Mouse (Mus musculus) forebrain, postnatal 0 days (tissue): Measurements from ENCODE around the gene Pou3f4. TPM values are rescaled to one million over a fixed set of nuclear protein-coding genes. Genes with fewer than 3 reads are reported as not detected.
"Not testable (repeated sequence)": the region's sequence is repeated elsewhere in the genome, so short reads cannot be mapped to it uniquely, and the experiment has no call there.

Source experiments
- ATAC-seq: fragments of 200-750 bp; cut with Nextera tagmentation; 2 replicates; pipeline ENCODE4 v1.8.0; 2017; ENCODE audit warnings: mild to moderate bottlenecking, moderate library complexity
- DNase-seq: peaks from one replicate; pipeline ENCODE4 v3.0.0-alpha.2; 2015
- H3K27ac ChIP-seq: fragments of 300-500 bp; sonication (generic); 2 replicates; pipeline ENCODE4 v1.5.1; 2014; ENCODE audit warnings: low read depth, mild to moderate bottlenecking, antibody characterized with exemption, low read length, moderate library complexity, mixed read lengths
- H3K27me3 ChIP-seq: fragments of 300-500 bp; sonication (generic); 2 replicates; pipeline ENCODE4 v1.6.1; 2014; ENCODE audit warnings: mild to moderate bottlenecking, low read length, mixed read lengths; ENCODE audit not compliant: insufficient read depth
- H3K36me3 ChIP-seq: fragments of 300-500 bp; sonication (generic); 2 replicates; pipeline ENCODE4 v1.6.1; 2014; ENCODE audit warnings: mild to moderate bottlenecking, moderate library complexity; ENCODE audit not compliant: insufficient read depth
- H3K4me1 ChIP-seq: fragments of 300-500 bp; sonication (generic); 2 replicates; pipeline ENCODE4 v1.6.1; 2014; ENCODE audit warnings: antibody characterized with exemption; ENCODE audit not compliant: insufficient read depth
- H3K4me2 ChIP-seq: fragments of 300-500 bp; sonication (generic); 2 replicates; pipeline ENCODE4 v1.6.1; 2014; ENCODE audit warnings: low read depth, mild to moderate bottlenecking, moderate library complexity
- H3K4me3 ChIP-seq: fragments of 300-500 bp; sonication (generic); 2 replicates; pipeline ENCODE4 v1.5.1; 2014; ENCODE audit warnings: low read depth, low read length, mixed read lengths
- H3K9ac ChIP-seq: fragments of 300-500 bp; sonication (generic); 2 replicates; pipeline ENCODE4 v1.6.1; 2014; ENCODE audit warnings: mild to moderate bottlenecking
- H3K9me3 ChIP-seq: fragments of 300-500 bp; sonication (generic); 2 replicates; pipeline ENCODE4 v1.6.1; 2016; ENCODE audit warnings: low read length
- CTCF ChIP-seq: sonication (generic); IDR thresholded peaks from 2 replicates; pipeline ENCODE4 v1.5.1; 2016; ENCODE audit warnings: antibody characterized with exemption, control low read depth, low read depth
- WGBS: fragments of 180-500 bp; shearing (Covaris S2); extraction: QIAGEN DNeasy Blood & Tissue Kit; methylation state at CpG from one replicate; pipeline ENCODE4 v1.1.7; 2014; 5-methylcytosine and 5-hydroxymethylcytosine counted together
- polyA plus RNA-seq: library from polyadenylated mRNA; unstranded; fragments of >200 nt; fragmentation: Nextera tagmentation; extraction: Ambion mirVana; gene quantifications from 2 replicates; pipeline ENCODE4 v1.2.1, GENCODE M21; 2015
- total RNA-seq: library from RNA; depleted of rRNA; stranded (reverse); fragments of >200 nt; gene quantifications from 2 replicates; pipeline ENCODE4 v1.2.3, GENCODE M21; 2014; rRNA removed

Gene Pou3f4
- total RNA-seq (17.9 and 23.1 TPM in 2 replicates), polyA plus RNA-seq (5.1 and 6.6 TPM in 2 replicates)

DNA sequence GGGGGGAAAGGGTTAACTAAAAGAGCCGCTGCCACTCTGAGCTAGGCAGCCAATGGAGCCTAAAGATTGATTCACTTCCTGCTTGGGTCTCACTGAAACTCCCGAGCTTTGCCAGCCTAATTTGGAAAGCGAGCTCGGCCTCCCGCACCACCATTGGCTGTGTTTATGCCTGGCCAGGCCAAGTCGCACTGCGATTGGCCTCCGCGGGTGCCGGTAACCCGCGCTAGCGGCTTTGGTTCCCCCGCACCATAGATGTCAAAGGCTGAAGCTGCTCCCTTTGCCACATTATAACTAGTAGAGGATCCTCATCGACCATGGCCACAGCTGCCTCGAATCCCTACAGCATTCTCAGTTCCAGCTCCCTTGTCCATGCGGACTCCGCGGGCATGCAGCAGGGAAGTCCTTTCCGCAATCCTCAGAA is at the start of gene Pou3f4:
Pou3f4 (plus strand) TSS at position 130 of the 421 bp plus-strand sequence.
- ATAC-seq = peak; percentile 95
- DNase-seq = peak; percentile 90
- WGBS = 21% methylated on average over 20 of the region's 20 CpGs

DNA sequence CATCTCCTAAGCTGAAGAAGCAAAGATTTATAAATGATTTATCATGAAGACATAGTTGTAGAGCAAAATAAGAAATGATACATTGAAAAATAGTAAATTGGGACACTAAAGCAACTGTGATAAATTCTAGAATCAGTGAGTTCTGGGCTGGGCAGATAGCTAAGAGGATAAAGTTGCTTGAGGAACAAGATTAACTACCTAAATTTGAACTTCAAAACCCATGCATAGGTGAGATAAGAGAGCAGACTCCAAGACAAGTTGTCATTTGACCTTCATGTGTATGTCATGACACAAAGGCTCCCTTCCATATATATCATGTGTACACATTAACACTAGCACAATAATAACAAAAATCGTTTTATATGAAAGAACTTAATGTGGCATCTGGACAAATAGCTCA is 48.1 kb upstream of the Pou3f4 start:
- no peak overlapping the region for H3K9ac ChIP-seq
- H3K27ac ChIP-seq = no peak overlapping the region
- H3K27me3 ChIP-seq = no peaks in the 10 kb centered on the region
- ATAC-seq (no peak), DNase-seq (no peak)
- 69% methylated on average over 1 of the region's 1 CpGs for WGBS
- no peak overlapping the region for H3K4me3 ChIP-seq
- TF ChIP-seq CTCF = no peak
- H3K36me3 ChIP-seq = no peaks in the 10 kb centered on the region
- H3K4me2 ChIP-seq = no peak overlapping the region
- no peaks in the 10 kb centered on the region for H3K4me1 ChIP-seq
- no peaks in the 10 kb centered on the region for H3K9me3 ChIP-seq

More for the DNA sequence above, at the start of gene Pou3f4:
- no peaks in the 10 kb centered on the region for H3K9me3 ChIP-seq
- no peaks in the 10 kb centered on the region for H3K4me1 ChIP-seq
- H3K4me2 ChIP-seq = peak within 1 kb of the TSS; percentile 51
- no peak for TF ChIP-seq CTCF
- no peaks in the 10 kb centered on the region for H3K36me3 ChIP-seq
- H3K4me3 ChIP-seq = peak within 1 kb of the TSS; percentile 52
- H3K9ac ChIP-seq = peak within 1 kb of the TSS; percentile 51
- peak within 1 kb of the TSS; percentile 72 for H3K27ac ChIP-seq
- no peaks in the 10 kb centered on the region for H3K27me3 ChIP-seq

DNA sequence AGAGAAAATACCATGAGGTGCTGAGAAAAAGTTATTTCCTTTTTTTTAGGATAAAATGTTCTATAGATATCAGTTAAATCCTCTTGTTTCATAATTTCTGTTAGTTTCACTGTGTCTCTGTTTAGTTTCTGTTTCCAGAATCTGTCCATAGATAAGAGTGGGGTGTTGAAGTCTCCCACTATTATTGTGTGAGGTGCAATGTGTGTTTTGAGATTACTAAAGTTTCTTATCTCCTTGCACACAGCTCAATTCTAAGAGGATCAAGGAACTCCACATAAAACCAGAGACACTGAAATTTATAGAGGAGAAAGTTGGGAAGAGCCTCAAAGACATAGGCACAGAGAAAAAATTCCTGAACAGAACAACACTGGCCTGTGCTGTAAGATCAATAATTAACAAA is 39.3 kb upstream of the Pou3f4 start:
- not testable (repeated sequence) for H3K9ac ChIP-seq, ATAC-seq, H3K9me3 ChIP-seq, H3K4me2 ChIP-seq, DNase-seq, H3K36me3 ChIP-seq, H3K27ac ChIP-seq, H3K27me3 ChIP-seq, H3K4me3 ChIP-seq, H3K4me1 ChIP-seq

DNA sequence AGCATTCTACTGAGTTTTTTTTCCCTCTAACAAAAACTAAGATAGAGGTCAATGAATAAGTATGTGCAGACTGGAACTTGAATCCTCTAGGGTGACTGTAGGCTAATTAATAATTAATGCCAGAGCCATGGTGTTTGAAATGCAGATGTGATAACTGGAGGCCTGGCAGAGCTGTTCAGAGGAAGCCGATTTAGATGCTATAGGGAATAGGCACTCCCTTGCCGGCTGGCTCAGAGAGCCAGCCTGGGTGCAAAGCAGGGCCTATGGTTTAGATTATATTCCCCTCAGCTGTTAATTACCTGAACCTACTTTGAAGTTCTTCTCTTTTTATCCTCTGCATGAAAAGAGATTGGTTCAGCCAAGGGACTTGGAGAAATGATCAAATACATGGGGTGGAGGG is 11.6 kb upstream of the Pou3f4 start:
- Histone ChIP-seq H3K9ac (no peak overlapping the region), H3K4me2 (no peak overlapping the region), H3K36me3 (no peaks in the 10 kb centered on the region), H3K27ac (no peak overlapping the region), H3K9me3 (no peaks in the 10 kb centered on the region), H3K27me3 (no peaks in the 10 kb centered on the region), H3K4me3 (no peak overlapping the region), H3K4me1 (no peaks in the 10 kb centered on the region)
- 33% methylated on average over 2 of the region's 2 CpGs for WGBS
- no peak for TF ChIP-seq CTCF
- no peak for DNase-seq
- no peak for ATAC-seq

DNA sequence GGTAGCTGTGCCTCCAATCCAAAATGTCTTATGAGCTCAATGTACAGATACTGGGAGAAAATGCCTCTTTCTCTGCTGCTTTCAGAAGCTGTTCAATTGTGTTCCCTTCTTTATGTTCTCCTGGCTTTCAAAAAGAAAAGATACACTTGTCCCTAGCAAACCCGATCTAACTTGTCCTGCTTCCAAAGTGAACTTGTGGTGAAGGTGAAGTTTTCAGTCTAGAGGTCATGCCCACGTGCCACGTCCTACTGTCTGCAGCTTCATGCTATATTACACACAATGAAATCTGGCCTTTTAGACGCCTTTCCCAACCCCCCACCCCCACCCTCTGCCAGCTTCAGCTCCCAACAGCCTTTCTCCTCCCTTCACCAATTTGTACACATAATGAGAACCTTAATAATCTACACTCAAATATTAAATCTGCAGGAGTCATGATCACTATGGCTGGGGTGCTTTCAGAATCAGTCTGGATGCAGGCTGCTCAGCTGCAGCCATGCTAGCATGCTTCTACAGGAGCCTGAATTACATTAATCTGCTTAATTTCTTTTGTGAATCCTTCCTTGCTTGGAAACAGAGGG is 4.0 kb upstream of the Pou3f4 start:
- 29% methylated on average over 4 of the region's 4 CpGs for WGBS
- peak overlapping the region; percentile 11; the same call in 1 of the 2 replicates for H3K4me3 ChIP-seq

DNA sequence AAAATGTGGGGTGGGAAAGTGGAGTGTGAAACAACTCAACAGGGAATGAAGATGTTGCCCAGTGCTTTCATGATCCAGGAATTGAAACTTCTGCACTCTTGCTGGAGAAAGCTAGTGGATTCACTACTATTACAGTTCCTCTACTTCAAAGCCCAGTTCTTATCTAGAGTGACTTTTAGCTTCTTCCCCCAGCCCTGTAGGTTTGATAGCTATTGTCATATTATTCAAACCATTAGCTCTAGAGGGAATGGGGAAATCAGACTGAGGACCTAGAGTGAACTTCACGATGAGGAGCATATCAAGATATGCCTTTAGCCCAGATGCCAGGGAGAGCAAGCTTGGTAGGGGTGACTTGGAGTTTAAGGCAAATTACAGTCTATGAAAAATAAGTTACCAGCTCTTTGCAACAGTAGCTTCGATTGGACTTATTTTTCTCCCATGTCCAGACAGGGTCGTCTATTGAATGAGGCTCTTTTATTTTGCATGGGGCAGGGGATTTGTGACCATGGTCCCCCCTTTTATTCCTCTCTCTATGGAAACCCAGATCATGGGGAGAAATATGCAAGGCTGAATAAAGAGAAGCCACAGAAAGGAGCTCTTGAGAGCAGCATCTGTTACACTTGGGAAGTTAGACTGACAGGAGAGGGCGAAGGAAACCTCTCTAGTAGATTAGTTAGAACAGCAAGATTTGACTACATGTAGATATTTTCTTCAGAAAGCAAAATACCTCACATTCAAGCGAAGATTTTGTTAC is 3.1 kb upstream of the Pou3f4 start:
- no peak overlapping the region for H3K9ac ChIP-seq
- H3K27me3 ChIP-seq = no peaks in the 10 kb centered on the region
- WGBS = 32% methylated on average over 5 of the region's 5 CpGs
- H3K36me3 ChIP-seq = no peaks in the 10 kb centered on the region
- peak; percentile 27 for DNase-seq
- no peak for TF ChIP-seq CTCF
- no peaks in the 10 kb centered on the region for H3K9me3 ChIP-seq
- H3K4me1 ChIP-seq = no peaks in the 10 kb centered on the region
- peak overlapping the region; percentile 51 for H3K4me2 ChIP-seq
- 0 out of 2 replicates have a peak, but pooled peaks have one; percentile 4 for ATAC-seq
- H3K27ac ChIP-seq = peak overlapping the region; percentile 67
- peak overlapping the region; percentile 27 for H3K4me3 ChIP-seq

More for the DNA sequence above, 4.0 kb upstream of the Pou3f4 start:
- Histone ChIP-seq H3K27ac (peak overlapping the region; percentile 67), H3K9me3 (no peaks in the 10 kb centered on the region), H3K9ac (no peak overlapping the region), H3K4me2 (peak overlapping the region; percentile 51), H3K36me3 (no peaks in the 10 kb centered on the region), H3K4me1 (no peaks in the 10 kb centered on the region), H3K27me3 (no peaks in the 10 kb centered on the region)
- DNase-seq (no peak), ATAC-seq (no peak)
- TF ChIP-seq CTCF = no peak

DNA sequence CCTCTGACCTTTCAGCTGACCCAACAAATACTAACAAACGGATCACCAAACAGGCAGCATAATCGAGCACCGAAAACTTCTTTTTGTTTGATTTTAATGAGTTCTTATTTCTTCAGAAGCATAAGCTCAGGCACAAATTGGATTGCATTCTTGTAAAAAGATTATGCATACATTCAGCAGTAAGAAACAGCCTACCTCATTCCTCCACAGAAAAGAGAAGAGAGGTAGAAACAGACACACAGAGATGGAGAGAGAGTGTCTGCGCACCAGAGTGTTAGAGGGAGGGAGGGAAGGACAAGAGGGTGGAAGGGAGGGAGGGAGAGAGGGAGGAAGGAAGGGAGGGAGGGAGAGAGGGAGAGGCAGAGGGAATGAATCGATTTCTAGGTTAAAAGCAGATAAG is 2.0 kb upstream of the Pou3f4 start:
- no peak for TF ChIP-seq CTCF
- peak; percentile 11 for DNase-seq
- H3K4me2 ChIP-seq = peak overlapping the region; percentile 51
- H3K36me3 ChIP-seq = no peaks in the 10 kb centered on the region
- no peaks in the 10 kb centered on the region for H3K9me3 ChIP-seq
- no peaks in the 10 kb centered on the region for H3K27me3 ChIP-seq
- H3K4me1 ChIP-seq = no peaks in the 10 kb centered on the region
- no peak for ATAC-seq
- H3K9ac ChIP-seq = no peak overlapping the region; the same call in 1 of the 2 replicates
- 32% methylated on average over 5 of the region's 5 CpGs for WGBS
- peak overlapping the region; percentile 67; the same call in 1 of the 2 replicates for H3K27ac ChIP-seq
- H3K4me3 ChIP-seq = peak overlapping the region; percentile 27
